Mouse (Mus musculus): Measurements from ENCODE around the gene S1pr4. TPM values are rescaled to one million over a fixed set of nuclear protein-coding genes. Genes with fewer than 3 reads are reported as not detected.
A peak's percentile ranks its signal among the peaks of the same experiment; 100 is the strongest.

The S1pr4 gene
- total RNA-seq, 1 experiment from 2014 or later: 14.4 TPM

DNA sequence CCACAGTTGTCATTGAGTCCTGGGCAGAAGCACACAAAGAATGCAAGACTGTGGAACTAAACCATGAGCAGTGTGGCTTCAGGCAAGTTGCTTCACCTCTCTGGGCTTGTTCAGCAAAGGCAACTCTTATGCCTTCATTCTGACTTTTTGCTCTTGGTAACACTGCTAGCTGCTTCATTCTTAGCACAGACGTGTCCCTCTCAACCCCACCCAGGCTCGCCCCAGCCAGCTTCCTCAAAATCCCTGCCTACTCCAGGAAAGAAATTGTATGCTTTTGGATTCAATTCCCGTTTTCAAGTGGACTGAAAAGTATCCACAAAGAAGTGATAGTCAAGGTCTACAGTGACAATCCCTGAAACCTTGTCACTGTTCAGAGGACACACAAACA is 20.0 kb upstream of the S1pr4 start:
- ATAC-seq (replicated peaks; ENCODE audit: low read depth, poor library complexity, severe bottlenecking): no peak

DNA sequence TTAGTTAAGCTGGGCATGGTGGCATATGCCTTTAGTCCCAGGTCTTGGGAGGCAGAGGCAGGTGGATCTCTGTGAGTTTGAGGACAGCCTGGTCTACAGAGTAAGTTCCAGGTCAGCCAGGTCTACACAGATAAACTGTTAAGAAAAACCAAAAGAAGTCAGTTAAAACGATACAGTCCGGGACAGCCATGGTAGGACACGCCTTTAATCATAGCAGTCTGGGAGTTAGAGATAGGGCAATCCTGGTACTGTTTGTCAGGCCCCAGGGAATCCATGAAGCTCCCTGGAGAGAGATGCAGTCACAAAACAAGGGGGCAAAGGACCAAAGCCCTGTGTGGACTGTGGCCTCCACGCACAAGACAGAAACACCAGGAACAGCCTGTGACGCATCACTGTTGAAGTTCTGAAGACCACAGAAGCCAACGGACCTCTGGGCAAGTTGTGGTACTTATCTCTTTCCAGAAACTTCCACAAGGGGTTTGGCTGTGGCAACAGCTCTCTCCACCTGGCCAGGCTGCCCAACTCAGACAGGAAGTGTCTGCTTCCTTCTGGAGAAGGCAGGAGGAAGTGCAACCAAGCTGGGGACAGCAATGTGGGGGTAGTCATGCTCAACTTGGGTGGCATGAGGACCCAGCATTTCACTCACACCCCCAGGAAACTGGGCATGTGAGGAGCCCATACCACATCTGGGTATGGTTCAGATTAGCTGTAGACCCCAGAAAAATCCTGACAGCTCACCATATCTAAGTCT is 19.5 kb upstream of the S1pr4 start:
- ATAC-seq (replicated peaks; ENCODE audit: low read depth, poor library complexity, severe bottlenecking): peak; percentile 71

DNA sequence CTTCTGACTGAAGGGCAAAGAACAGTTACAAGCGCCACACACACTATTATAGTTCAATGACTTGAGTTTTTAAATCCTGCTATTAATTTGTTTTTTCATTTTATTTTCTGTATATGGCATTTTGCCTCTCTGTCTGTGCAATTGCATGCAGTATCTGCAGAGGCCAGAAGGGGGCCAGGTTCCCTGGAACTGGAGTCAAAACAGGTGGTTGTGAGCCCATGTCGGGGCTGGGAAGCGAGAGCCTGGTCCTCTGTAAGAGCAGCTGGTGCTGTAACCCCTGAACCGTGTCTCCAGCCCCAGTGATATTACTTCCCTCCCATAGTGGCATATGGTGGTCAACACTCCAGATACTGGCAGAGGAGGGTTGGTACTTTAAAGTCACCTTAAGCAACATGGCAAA is 18.6 kb upstream of the S1pr4 start:
- ATAC-seq (replicated peaks; ENCODE audit: low read depth, poor library complexity, severe bottlenecking): peak; percentile 34

DNA sequence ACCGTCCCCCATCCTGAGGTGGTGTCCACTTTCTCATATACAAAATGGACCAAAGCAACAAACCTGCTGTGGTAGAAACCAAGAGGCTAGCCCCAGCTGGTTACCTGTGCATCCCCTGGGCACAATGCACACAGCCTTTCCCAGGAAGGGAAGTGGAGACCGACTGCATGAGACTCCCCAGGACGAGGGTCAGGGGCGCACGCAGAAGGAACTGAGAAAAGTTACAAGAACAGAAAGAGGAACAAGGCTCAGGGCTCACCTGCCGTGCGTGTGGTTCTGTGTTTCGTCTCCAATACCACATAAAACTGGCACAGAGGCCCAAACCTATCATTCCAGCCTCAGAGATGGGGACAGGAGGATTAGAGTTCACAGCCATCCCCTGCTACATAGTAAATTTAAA is 17.3 kb upstream of the S1pr4 start:
- ATAC-seq (replicated peaks; ENCODE audit: low read depth, poor library complexity, severe bottlenecking): peak; percentile 23

DNA sequence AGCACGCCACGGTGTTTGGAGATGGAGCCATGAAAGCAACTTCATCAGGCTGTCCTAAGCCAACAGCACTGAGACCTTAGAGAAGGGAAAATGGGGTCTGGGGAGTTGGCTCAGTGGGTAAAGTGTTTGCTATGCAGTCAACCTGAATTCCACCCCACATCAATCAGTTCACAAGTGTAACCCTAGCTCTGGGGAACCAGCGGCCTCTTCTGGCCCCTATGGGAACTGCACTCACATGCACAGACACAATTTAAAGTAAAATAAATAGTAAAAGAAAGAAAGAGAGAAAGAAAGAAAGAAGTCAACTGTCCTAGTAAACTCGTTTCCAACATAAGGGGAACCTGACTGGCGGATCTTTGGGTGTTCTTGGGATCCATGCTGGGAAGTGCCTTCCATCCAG is 13.9 kb upstream of the S1pr4 start:
- ATAC-seq (replicated peaks; ENCODE audit: low read depth, poor library complexity, severe bottlenecking): no peak

DNA sequence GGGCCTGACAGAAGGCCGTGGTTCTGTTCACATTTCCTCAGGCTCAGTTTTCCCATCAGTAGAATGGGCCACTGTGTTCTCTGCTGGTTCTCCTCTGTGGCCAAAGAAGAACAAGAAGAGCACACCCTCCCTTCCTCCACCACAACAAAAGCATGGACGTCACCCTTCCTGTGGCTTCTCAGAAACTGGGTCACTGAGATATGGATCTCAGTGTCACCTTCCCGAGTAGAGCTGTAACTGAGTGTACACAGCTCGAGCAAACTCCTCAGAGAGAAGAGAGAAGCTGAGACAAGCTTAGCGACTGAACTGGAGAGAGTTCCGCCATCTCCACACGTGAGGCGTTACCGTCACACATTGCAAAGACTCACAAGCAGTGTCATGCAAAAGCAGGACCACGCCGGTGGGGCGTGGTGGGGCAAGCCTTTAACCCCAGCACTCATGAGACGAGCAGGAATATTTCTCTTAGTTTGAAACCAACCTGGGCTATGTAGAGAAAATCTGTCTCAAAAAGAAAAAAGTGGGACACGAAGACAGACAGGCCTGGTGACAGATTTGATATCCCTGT is 10.4 kb upstream of the S1pr4 start:
- peak; percentile 26; the same call in 1 of the 2 replicates for ATAC-seq (replicated peaks; ENCODE audit: low read depth, poor library complexity, severe bottlenecking)

DNA sequence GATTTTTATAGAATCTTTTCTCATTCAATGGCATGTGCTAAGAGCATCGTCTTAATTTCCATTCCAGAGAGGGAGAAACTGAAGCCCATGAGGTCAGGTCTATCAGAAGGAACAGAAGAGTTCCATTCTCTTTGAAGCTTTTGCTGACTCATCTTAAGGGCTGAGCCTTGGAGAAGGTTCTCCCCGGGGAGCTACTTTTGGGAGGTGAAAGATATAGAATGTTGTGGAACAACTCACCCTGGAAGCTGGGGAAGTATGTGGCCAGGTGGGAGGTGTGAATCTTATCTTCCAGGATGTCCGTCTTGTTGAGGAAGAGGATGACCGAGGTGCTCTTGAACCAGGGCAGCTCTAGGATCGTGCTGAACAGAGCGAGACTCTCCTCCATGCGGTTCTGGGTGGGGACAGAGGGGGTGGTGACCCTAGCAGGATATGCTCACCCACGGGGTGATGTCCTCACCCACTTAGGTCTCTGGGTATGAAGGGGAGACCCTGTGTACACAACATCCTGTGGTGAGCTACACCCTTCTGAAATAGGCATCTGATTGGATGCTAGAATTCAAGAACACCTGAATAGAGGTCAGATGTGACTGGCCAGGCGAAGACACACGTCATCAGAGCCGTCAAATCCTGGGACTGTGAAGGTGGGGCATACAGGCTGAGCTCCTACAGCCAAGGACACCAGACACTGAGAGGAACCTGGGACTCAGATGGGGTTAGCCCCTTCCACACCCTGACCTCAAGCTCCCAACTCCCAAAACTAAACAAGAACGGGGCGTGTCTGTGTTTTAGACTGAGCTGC is 8.0 kb upstream of the S1pr4 start:
- ATAC-seq (replicated peaks; ENCODE audit: low read depth, poor library complexity, severe bottlenecking): no peak

DNA sequence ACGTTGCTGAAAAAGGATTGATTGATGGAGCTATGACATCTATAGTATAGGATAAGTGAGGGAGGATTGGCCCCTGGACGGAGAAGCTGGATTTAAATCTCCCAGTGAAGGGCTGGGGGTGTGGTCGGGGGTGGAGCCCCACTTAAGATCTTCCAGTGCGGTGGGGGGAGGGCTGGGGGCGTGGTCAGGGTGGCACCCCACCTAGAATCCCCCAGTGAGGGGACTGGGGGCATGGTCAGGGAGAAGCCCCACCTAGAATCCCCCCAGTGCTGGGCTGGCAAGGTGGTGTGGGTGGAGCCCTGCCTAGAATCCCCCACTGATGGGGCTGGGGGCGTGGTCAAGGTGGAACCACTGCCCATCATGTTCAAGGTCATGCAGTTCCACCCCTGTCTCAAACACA is 7.2 kb upstream of the S1pr4 start:
- ATAC-seq (replicated peaks; ENCODE audit: low read depth, poor library complexity, severe bottlenecking): no peak

DNA sequence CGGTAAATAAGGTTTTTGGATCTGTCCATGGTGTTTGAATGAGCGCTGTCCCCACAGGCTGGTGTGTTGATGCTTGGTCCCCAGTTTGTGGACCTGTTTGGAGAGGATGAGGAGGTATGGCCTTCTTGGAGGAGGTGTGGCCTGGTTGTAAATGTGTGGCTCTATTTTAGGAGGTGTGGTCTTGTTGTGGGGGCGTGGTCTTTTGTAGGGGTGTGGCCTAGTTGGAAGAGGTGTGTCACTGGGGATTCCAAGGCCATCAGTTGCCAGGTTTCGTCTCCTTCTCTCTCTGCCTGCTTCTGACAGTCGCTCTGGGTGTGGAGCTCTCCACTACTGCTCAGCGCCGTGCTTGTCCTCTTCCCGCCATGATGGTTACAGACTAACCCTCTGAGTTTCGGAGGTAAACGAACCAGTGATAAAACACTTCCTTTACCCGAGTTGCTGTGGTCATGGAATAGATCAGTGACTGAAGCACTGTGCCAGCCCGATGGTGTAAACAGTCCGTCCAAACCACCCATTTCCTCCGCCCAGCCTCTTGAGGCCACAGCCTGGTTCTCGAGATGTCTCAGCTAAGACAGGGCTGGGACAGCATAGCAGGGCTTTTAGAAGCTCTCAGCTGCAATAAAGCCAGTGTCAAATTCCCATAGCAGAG is 5.2 kb upstream of the S1pr4 start:
- ATAC-seq (replicated peaks; ENCODE audit: low read depth, poor library complexity, severe bottlenecking): peak; percentile 10; the same call in 1 of the 2 replicates

DNA sequence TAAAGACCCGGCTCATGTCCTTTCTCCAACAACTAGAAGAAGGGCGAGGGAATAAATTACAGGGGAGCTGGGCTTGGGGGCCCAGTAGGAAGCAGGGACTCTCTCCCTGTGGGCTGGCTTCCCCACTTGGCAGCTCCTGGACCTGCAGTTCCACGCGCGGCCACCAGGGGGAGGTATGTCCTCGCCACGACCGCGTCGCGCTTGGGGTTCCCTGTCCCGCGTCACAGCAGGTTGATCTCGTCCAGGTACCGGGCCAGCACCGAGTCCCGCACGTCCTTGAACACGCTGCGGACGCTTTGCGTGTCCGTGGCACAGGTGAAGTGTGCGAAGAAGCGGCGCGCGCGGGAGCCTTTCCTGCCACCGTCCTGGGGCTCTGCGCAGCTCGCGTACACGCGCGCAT is 2.7 kb upstream of the S1pr4 start:
- peak; percentile 45 for ATAC-seq (replicated peaks; ENCODE audit: low read depth, poor library complexity, severe bottlenecking)

DNA sequence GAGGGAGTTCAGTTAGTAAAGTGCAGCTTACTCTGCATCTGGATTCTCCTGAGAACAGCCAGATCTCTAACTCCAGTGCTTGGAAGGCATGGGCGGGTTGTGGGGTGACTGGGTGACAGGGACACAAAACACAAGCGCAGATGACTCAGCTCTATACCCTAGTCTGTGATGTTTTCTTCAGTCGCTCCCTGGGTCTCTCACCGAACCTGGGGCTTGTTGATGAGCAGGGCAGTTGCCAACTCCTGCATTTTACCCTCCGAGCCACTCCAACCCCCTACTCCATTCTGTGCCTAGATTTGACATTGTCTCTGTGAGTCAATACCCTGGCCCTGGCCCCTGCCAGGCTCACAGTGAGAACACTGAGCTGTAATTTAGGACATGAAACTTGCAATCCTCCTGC is 1.9 kb upstream of the S1pr4 start:
- no peak for ATAC-seq (replicated peaks; ENCODE audit: low read depth, poor library complexity, severe bottlenecking)

DNA sequence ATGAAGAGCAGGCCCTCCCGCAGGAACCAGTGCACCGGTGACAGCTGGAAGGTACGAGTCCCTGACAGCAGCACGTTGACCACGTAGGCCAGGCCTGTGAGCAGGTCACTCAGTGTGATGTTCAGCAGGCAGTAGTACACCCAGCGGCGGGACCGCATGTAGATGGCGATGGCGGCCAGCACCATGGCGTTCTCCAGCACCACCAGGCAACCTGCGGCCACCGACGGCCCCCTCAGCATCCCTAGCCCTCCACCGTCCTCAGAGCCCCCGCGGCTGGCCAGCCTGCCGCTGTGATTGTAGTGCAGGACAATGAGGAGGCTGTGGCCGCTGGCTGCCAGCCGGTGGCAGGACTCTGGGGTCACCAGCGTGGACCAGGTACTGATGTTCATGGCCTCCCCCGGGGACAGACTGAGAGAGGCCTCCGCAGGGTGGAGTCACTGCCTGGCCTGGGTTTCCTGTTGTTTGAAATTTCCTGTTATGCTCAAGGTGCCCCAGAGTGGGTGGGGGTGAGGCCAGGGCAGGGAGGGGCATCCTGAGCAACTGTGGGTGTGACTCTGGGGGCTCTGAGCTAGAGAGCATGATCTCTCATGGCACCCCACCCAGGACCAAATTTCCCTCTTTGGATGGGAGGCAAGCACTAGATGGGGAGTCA is 556 bp downstream of the S1pr4 start:
- peak; percentile 15 for ATAC-seq (replicated peaks; ENCODE audit: low read depth, poor library complexity, severe bottlenecking)

DNA sequence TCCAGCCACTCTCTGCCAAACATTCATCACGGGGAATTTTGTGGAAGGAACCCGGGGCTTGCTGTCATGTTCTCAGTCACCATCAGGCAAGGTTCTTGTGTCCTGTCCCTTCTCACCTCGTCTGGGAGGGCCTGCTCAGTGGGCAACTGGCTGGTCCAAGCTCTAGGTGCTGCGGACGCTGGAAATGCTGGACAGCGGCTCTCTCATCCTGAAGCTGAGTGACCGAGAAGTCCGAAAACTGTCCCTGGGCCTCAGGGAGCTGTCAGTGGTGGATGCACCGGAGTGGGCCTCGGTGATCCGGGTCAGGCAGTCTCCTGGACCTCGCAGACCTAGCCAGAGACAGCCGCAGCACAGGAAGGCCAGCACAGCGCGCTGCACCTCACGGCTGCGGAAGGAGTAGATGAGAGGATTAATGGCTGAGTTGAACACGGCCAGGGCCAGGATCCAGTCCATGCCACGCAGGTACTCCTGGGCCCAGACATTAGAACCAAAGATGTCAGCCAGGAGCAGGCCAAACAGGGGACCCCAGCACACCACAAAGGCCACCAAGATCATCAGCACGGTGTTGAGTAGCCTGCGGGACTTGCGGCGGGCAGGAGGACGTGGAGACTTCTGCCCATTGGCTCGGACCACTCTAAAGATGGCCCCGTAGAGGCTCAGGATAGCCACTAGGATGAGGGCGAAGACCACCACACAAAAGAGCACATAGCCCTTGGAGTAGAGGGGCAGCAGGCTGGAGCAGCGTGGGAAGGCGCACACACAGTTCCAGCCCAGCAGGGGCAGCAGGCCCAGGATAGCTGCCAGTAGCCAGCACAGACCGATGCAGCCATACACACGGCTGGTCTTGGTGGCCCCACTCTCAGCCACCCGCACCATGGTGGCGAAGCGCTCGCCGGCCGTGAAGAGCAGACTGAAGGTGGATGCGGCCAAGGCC is 1.3 kb downstream of the S1pr4 start:
- ATAC-seq (replicated peaks; ENCODE audit: low read depth, poor library complexity, severe bottlenecking): peak; percentile 19

DNA sequence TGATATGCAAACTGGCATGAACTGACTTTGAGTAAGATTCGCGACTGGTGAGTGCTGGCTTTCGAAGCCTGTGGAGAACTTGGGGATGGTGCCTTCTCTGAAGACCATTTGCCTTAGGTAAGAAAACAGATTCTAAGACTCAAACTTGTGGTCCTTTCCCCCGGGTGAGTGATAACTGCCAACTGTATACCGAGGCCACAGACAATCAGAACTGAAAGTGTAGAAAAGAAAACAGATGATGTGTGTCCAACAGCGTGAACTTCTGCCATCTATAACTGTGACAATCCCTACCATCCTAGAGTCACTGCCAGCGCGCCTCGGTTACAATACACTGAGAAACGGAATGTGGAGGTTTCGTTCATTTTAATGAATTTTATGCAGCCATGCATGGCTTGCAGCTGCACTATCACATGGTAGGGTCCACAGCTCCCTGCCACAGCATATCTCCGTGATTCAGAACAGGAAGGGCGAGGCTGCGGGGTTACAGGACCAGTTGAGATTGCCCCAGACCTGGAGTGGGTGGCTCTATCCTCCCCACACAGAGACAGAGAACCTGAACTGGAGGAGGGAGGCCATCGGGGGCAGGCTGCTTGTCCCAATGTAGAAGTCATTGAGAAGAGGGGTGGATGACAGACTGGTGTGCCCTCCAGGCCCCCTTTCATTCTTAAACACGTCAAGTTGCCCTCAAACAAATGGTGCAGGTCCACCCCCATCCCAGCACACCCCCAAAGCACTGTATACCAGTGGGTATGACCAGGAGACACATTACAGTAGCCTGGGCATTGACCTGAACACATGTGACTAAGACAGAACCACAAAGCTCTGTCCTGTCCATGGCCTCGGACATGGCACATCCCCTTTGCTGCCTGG is 2.3 kb downstream of the S1pr4 start:
- ATAC-seq (replicated peaks; ENCODE audit: low read depth, poor library complexity, severe bottlenecking): peak; percentile 36

DNA sequence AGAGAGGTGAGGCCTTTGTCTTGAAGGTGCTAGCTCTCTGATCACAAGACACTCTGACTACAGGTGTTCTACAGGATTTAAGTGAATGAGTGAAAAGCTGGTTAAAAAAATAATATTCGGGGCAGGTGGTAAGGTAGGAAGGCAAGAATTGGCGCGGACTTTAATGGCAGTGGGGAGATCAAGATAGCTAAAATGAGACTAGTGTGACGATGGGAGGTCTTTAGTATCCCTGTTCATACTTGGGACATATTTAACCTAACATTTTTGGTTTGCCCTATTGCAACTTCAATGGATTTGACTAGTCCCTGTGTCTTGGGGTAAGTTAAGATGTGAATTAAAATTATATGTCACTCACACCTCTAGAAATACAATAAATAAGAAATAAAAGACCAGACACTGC is 3.0 kb downstream of the S1pr4 start:
- ATAC-seq (replicated peaks; ENCODE audit: low read depth, poor library complexity, severe bottlenecking): no peak

DNA sequence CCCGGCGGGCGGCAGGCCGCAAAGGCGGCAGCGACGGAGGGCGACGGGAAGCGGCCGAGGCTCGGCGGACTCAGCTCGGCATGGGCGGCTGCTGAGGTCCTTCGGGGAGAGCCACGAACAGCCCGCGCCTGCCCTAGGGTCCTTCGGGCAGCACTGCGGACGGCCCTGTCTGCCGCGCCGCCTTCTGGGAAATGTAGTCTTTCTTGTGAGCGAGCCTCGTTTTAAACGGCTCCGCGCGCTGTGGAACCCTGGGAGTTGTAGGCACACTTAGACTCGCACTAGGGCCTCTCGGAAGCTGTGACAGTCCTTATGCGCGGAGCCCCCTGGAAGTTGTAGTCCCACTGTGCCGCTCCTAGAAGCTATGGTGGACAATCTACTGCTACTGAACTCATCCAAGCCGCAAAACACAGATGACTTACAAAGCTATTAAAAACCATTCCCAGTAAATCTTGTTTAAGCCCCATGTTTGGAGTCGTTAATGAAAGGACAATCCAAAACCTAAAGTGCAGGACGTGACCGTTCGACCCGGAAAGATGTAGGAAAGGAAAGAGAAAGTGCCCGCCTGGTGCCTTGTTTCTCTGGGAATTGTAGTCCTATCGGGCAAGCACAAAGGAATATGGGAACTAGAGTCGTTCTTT is 3.5 kb downstream of the S1pr4 start, which contains the start of gene Ncln:
TSS of gene Ncln (minus strand) at position 129 of the 638 bp plus-strand sequence.
- peak; percentile 74 for ATAC-seq (replicated peaks; ENCODE audit: low read depth, poor library complexity, severe bottlenecking)

DNA sequence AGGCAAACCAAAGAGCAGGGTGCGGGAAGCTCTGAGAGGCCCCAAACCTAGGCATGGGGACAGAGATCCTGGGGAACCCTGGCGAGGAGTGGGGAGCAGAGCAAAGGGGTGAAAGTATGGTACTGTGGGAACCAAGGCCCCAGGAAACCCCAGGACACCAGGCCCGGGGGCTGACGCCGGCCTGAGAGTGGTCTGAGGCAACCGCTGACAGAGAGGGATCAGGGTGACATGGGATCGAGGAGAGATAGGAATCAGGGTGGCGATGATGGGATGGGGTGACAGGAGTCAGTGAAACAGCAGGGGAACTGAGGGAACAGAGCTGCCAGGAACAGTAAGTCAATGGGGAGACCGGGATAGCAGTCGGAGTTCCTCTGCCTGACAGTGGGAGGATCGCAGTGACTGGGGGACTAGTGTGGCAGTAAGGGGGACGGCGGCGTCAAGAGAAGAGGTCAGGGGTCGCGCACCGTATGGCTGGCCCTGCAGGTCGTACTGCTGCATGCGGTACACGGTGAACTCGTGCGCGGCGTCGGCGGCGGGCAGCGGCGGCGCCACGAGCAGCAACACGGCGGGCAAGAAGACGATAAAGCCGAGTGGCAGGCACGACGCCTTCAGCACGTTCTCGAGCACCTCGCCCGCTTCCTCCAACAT is 4.2 kb downstream of the S1pr4 start:
- no peak for ATAC-seq (replicated peaks; ENCODE audit: low read depth, poor library complexity, severe bottlenecking)
